Mouse (Mus musculus): ENCODE measurements around the gene Myo1b.

GRCm38 (mm10) chr1:51751006-51751405, 164.9 kb downstream of the Myo1b start:
- no peak for TF ChIP-seq MYOD1 (IDR thresholded peaks at IDR 0.05; ENCODE audit: control insufficient read depth in 1 of 3, insufficient read length in 2 of 3, low read depth in 2 of 3)
- no peak for TF ChIP-seq CEBPB (IDR thresholded peaks at IDR 0.05; ENCODE audit: insufficient read depth, poor library complexity, severe bottlenecking)
- no peak for TF ChIP-seq POLR2A (IDR thresholded peaks at IDR 0.05; ENCODE audit: insufficient read length, low read depth)
- no peak for TF ChIP-seq MAX (IDR thresholded peaks at IDR 0.05; ENCODE audit: low read depth)
- no peak for TF ChIP-seq E2F4 (IDR thresholded peaks at IDR 0.05; ENCODE audit: insufficient read depth)
- TF ChIP-seq TCF12 (IDR thresholded peaks at IDR 0.05; ENCODE audit: insufficient read depth, poor library complexity, severe bottlenecking) = no peak

All from myocyte (in vitro differentiated cells).